Mouse (Mus musculus): ENCODE results near the gene Mlxip. TPM values are rescaled to one million over a fixed set of nuclear protein-coding genes. Genes with fewer than 3 reads are reported as not detected.

Gene Mlxip
- polyA plus RNA-seq, 1 experiment from 2014 or later = 20.1 TPM

DNA sequence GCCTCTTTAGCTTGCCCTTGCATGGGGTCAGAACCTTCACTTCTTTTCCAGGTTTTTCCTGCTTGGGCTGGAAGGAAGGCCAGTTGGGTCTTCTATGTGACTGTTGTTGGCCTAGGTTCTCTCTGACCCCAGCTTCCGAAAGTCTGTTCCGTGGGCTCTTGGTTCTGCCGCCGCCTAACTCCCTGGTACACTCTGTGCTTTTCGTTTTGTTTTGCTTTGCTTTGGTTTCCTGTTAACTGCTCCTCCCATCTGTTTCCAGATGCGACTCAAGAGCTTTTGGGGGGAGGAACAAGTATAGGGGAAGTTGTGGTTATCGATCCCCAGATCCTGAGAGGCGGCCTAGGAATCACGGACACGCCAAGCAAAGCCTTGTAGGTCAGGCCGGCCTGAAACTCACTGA lies 3.2 kb downstream of the Mlxip start:
- no peak for TF ChIP-seq CTCF (IDR thresholded peaks at IDR 0.05)
- no peaks in the 10 kb centered on the region for H3K27me3 ChIP-seq
- in situ Hi-C loops (cut with MboI; ENCODE audit: low pct_unique_long_range_greater_than_20kb) = no loop called here
- ChIA-PET POLR2A (no interaction called here), CTCF (interaction anchor here (0.8 to 1.3 kb wide), 4 partner anchors 8 to 45 kb away, joined by 3 to 8 read pairs (median 4); no protein-coding TSS in a partner anchor)
- no peak for ATAC-seq
- no peak for DNase-seq (ENCODE audit: low read depth, low spot score)

DNA sequence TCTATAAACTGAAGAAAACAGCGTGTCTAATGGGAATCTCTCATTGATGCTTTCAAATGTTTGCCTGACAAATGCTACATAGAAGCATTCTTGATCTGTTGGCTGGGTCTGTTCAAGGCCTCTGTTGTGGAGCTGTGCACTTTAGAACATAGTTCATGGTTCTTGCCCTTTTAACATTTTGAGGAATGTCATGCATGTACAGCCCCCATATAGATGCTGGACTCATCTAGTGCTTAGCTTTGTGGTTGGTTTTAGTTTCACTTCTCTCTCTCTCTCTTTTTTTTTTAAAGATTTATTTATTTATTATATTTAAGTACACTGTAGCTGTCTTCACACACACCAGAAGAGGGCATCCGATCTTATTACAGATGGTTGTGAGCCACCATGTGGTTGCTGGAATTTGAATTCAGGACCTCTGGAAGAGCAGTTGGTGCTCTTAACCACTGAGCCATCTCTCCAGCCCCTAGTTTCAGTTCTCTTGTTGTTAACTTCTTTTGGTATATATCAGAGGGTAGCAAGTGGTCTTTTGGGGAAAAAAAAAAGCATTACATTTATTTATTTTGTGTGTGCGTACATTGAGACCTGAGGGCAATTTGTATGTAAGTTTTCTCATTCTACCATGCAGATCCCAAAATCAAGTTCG lies 4.4 kb downstream of the Mlxip start:
- DNase-seq (ENCODE audit: low read depth, low spot score) = no peak

DNA sequence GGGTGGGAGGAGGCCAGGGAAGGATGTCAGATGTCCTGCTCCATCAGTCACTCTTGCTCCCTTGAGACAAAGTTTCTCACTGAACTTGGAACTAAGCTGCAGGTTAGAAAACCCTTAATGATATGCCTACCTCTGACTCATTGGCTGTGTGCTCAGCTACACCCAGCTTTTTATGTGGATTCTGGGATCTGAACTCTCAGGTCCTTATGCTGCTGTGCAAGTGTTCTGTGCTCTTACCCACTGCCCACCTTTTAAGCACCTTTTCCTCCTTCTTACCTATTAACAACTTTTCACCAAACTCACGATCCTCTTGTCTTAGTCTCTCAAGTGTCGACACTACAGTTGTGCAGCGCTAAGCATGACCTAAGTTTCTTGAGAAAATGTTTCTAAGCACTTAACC lies 9.9 kb downstream of the Mlxip start:
- DNase-seq (ENCODE audit: low read depth, low spot score) = no peak
- in situ Hi-C loops (cut with MboI; ENCODE audit: low pct_unique_long_range_greater_than_20kb) = no loop called here
- no peaks in the 10 kb centered on the region for H3K27me3 ChIP-seq
- ATAC-seq = no peak
- ChIA-PET CTCF (interaction anchor here (0.9 to 1.3 kb wide), 2 partner anchors 26 to 32 kb away, joined by 3 to 5 read pairs; no protein-coding TSS in a partner anchor), POLR2A (no interaction called here)
- TF ChIP-seq CTCF (IDR thresholded peaks at IDR 0.05) = no peak

More for the DNA sequence above, 4.4 kb downstream of the Mlxip start:
- in situ Hi-C loops (cut with MboI; ENCODE audit: low pct_unique_long_range_greater_than_20kb) = no loop called here
- H3K27me3 ChIP-seq = no peaks in the 10 kb centered on the region
- ChIA-PET POLR2A (no interaction called here), CTCF (interaction anchor here (1.3 to 2.5 kb wide), 2 partner anchors 13 to 38 kb away, joined by 5 to 7 read pairs; no protein-coding TSS in a partner anchor)
- no peak for TF ChIP-seq CTCF (IDR thresholded peaks at IDR 0.05)
- ATAC-seq = no peak

DNA sequence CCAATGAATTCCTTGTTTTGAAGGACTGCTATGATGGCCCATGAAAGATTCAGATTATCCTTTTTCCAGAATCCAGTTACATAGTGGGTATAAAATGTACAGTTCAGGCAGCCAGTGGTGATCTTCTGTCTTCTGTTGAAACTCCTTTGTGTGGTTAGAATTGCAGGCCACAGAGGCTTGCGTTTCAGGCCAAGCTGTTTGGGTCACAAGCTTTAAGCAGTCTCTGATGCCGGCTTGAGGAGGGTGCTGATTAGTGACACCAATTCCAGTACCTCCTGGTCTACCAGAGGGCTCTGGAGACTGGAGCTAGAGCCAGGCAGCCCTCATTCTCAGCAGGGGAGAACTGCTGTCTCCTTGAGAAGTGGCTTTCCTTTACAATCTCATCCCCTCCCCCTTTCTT lies 12.4 kb downstream of the Mlxip start:
- TF ChIP-seq CTCF (IDR thresholded peaks at IDR 0.05) = no peak
- no peaks in the 10 kb centered on the region for H3K27me3 ChIP-seq
- in situ Hi-C loops (cut with MboI; ENCODE audit: low pct_unique_long_range_greater_than_20kb) = no loop called here
- ChIA-PET CTCF (no interaction called here), POLR2A (interaction anchor here (0.8 kb wide), 1 partner anchor 90 kb away, joined by 3 read pairs; no protein-coding TSS in a partner anchor)
- ATAC-seq (no peak), DNase-seq (ENCODE audit: low read depth, low spot score) (no peak)

DNA sequence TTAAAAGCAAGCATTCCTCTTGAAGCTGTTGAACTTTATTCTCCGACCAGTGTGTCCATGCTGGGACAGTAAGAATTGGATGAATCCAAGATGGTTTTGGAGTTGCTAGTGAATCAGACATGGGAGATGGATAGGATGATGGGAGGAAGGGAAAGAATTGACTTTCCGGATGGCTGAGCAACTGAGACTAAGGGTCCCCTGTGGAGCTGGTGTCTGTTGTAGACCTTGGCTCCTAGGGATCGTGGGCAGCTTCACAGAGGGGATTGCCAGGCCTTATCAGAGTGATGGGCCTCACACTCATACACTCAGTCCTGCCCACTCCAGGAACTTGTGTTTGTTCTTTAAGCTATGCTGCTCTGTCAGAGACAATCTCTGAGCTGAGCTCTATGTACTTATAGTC lies 13.6 kb downstream of the Mlxip start:
- CTCF ChIA-PET = interaction anchor here (0.6 to 1.2 kb wide), 4 partner anchors 29 to 48 kb away, joined by 3 to 5 read pairs (median 4); no protein-coding TSS in a partner anchor
- no peak for TF ChIP-seq CTCF (IDR thresholded peaks at IDR 0.05)
- H3K27me3 ChIP-seq = no peaks in the 10 kb centered on the region
- no peak for ATAC-seq
- POLR2A ChIA-PET = interaction anchor here (0.6 to 1.9 kb wide), 2 partner anchors 9 to 13 kb away, joined by 4 read pairs; no protein-coding TSS in a partner anchor
- in situ Hi-C loops (cut with MboI; ENCODE audit: low pct_unique_long_range_greater_than_20kb) = no loop called here
- DNase-seq (ENCODE audit: low read depth, low spot score) = no peak

DNA sequence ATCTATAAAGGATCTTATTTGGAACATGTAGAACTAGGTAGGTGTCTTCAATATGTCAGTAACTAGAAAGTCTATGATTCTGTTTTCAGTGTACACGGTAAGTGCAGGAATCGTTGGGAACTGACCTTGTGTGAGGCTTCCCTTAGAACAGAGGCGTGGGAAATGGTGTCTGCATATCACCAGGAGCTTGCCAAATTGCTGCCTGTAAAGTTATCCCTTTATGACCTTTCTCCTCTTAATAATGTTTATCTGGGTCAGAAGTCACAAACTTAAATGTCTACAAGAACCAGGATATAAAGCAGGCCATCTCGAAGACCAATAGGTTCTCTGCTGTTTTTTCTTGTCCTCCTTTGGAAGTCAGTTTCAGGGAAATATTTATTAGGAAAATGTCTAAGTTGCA lies 17.6 kb downstream of the Mlxip start:
- DNase-seq (ENCODE audit: low read depth, low spot score) (no peak), ATAC-seq (no peak)
- POLR2A ChIA-PET = no interaction called here
- no peak for TF ChIP-seq CTCF (IDR thresholded peaks at IDR 0.05)
- in situ Hi-C loops (cut with MboI; ENCODE audit: low pct_unique_long_range_greater_than_20kb) = no loop called here
- H3K27me3 ChIP-seq = no peaks in the 10 kb centered on the region
- CTCF ChIA-PET = interaction anchor here (1.4 to 2.4 kb wide), 4 partner anchors 11 to 43 kb away, joined by 3 to 8 read pairs (median 4); no protein-coding TSS in a partner anchor

DNA sequence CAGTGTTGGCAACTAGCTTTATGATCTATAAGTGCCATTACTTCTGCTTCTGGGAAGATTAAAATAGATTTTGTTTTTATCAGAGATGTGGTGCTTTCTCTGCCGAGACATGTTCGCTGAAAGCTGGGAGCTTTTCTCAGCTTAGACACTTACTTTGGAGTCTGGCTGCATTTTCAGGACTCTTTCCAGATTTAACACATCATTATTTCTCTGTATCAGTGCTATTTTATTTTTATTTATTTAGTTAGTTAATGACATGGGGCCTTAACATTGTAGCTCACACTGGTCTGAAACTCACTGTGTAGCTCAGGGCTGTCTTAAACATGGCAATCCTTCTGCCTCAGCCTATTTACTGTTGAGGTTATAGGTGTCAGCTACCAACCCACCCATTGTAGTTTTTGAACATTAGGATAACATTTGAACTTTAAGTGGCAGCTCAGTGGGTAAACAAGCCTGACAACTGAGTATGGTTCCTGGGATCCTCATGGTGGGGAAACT lies 19.3 kb downstream of the Mlxip start:
- ATAC-seq (no peak), DNase-seq (ENCODE audit: low read depth, low spot score) (no peak)
- in situ Hi-C loops (cut with MboI; ENCODE audit: low pct_unique_long_range_greater_than_20kb) = no loop called here
- H3K27me3 ChIP-seq = no peaks in the 10 kb centered on the region
- POLR2A ChIA-PET = no interaction called here
- CTCF ChIA-PET = interaction anchor here (0.9 to 1.5 kb wide), 3 partner anchors 10 to 23 kb away, joined by 3 to 4 read pairs (median 3); no protein-coding TSS in a partner anchor
- TF ChIP-seq CTCF (IDR thresholded peaks at IDR 0.05) = no peak

DNA sequence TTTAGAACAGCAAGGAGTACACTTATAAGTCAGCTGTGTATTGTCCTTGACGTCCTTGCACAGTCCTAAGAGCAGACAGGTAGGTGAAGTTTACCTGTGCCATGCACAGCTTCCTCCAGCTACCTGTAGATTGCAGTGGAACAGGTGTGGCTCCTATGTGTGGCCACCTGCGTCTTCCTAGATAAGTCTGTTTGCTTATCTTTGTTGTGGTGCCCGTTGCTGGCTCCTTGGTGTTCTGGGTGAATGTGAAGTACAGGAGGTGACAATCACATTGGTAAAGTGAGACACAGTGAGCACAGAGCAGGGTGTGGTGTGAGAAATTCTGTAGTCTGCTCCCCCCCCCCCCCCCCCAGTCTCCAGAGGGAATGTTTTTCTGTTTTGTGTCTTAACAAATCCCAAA lies 21.6 kb downstream of the Mlxip start:
- in situ Hi-C loops (cut with MboI; ENCODE audit: low pct_unique_long_range_greater_than_20kb) = no loop called here
- ChIA-PET CTCF (interaction anchor here (1.2 kb wide), 1 partner anchor 17 kb away, joined by 3 read pairs; no protein-coding TSS in a partner anchor), POLR2A (interaction anchor here (1.8 kb wide), 1 partner anchor 8 kb away, joined by 4 read pairs; no protein-coding TSS in a partner anchor)
- TF ChIP-seq CTCF (IDR thresholded peaks at IDR 0.05) = no peak
- no peaks in the 10 kb centered on the region for H3K27me3 ChIP-seq
- DNase-seq (ENCODE audit: low read depth, low spot score) = no peak
- no peak for ATAC-seq

DNA sequence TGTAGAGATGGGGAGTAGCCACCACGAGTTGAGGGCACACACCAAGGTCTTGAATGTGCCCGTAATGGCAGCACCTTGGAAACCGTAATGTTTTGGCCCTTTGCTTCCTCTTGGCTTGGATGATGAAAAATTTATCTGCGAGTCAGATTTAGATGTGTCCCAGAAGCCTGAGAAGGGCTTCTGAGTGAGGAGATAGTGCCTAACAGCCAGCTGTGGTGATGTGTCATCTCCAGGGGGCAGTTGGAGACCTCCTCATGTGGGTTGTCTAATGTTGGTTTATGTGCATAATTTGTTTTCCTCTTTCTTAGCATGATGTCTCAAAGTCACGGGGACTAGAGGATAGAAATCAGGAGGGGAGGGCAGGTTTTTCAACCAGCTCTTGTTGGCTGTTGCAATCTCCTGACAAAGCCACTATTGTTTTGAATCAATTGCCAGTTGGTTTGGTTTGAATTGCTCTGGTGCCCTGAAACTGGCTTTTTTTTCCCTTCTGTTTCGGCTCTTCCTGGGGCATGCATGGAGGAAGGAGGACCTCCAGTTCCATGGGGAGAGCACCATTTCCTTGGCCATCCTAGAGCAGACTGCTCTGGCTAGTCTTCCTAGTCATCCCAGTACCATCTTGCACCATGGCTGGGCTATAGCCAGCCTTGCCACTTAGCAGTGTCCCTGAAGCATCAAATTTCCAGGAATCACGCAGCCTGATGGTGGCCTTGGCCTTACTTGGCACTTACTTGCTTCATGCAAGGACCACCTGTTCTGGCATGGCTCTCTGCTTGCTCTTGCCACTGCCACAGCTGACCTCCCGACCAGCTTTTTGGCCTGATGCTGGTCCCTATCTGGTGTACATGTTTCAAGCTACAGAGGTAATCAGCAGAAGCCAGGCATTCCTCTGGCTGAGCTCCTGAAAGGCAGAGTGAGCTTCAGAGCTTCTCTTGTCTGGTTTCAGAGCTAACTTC lies 22.2 kb downstream of the Mlxip start:
- in situ Hi-C loops (cut with MboI; ENCODE audit: low pct_unique_long_range_greater_than_20kb) = no loop called here
- CTCF ChIA-PET = interaction anchor here (0.9 kb wide), 1 partner anchor 20 kb away, joined by 3 read pairs; no protein-coding TSS in a partner anchor
- peak; percentile 50 for DNase-seq (ENCODE audit: low read depth, low spot score)
- POLR2A ChIA-PET = interaction anchor here (0.6 to 1.8 kb wide), 2 partner anchors 9 to 15 kb away, joined by 3 to 4 read pairs; no protein-coding TSS in a partner anchor
- no peaks in the 10 kb centered on the region for H3K27me3 ChIP-seq
- ATAC-seq = peak; percentile 39
- TF ChIP-seq CTCF (IDR thresholded peaks at IDR 0.05) = no peak

DNA sequence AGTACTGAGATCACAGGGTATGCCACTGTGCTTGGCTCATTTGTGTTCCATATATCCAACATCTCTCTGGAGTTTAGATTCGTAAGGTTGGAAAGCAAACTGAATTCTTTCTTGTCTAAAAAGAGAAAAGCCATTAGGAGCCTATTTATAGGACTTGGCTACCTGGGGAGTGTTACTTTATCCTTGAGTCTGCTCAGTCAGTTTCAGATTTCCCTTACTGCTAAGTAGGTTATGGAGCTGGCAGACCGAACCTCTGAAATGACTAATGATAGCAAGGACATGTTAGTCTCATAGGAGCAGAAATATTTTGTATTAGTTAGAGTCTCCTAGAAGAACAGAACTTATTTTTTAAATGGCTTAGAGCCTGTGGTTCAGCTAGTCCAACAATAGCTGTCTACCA lies 29.3 kb downstream of the Mlxip start:
- no peak for DNase-seq (ENCODE audit: low read depth, low spot score)
- TF ChIP-seq CTCF (IDR thresholded peaks at IDR 0.05) = no peak
- no peak for ATAC-seq
- POLR2A ChIA-PET = no interaction called here
- no peaks in the 10 kb centered on the region for H3K27me3 ChIP-seq
- CTCF ChIA-PET = interaction anchor here (1.0 to 1.2 kb wide), 2 partner anchors 10 to 12 kb away, joined by 3 read pairs; no protein-coding TSS in a partner anchor
- in situ Hi-C loops (cut with MboI; ENCODE audit: low pct_unique_long_range_greater_than_20kb) = no loop called here
